Mouse (Mus musculus) gastrocnemius, postnatal 36 days (tissue): ENCODE data around the gene Acoxl. TPM values are rescaled to one million over a fixed set of nuclear protein-coding genes. Genes with fewer than 3 reads are reported as not detected.

Experiments used
- DNase-seq, 2 experiments: peaks; one replicate each; pipeline ENCODE4 v3.0.0; 2022
- intact Hi-C: fragments of 180-260 bp; cut with DNase I; formaldehyde crosslinking; loops from one replicate; pipeline ENCODE4 v1.15.1; 2025
- total RNA-seq, 2 experiments: library from RNA; stranded (reverse); gene quantifications; 2 replicates each; pipeline ENCODE4 v1.2.3; 2021

Gene Acoxl
- total RNA-seq, 2 experiments from 2014 or later, result 0.07 to 0.23 TPM

DNA sequence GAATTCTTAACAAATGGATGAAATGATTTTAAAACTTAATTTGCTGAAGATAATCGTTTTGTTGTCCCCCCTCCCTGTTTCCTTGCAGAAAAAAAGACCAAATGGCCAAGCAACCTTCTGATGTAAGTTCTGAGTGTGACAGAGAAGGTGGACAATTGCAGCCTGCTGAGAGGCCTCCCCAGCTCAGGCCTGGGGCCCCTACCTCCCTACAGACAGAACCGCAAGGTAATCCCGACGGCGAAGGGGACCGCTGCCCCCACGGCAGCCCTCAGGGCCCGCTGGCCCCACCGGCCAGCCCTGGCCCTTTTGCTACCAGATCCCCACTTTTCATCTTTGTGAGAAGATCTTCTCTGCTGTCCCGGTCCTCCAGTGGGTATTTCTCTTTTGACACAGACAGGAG lies 289.9 kb downstream of the Acoxl start:
- intact Hi-C loops, result loop anchor here (5.0 to 10.0 kb wide), 2 partner anchors 119 to 446 kb away; no protein-coding TSS in a partner anchor

GRCm38 (mm10) chr2:128131503-128131902 lies 292.8 kb downstream of the Acoxl start:
- intact Hi-C loops, result no loop called here
- DNase-seq, result no peak

More for the DNA sequence above, 289.9 kb downstream of the Acoxl start:
- no peak for DNase-seq

DNA sequence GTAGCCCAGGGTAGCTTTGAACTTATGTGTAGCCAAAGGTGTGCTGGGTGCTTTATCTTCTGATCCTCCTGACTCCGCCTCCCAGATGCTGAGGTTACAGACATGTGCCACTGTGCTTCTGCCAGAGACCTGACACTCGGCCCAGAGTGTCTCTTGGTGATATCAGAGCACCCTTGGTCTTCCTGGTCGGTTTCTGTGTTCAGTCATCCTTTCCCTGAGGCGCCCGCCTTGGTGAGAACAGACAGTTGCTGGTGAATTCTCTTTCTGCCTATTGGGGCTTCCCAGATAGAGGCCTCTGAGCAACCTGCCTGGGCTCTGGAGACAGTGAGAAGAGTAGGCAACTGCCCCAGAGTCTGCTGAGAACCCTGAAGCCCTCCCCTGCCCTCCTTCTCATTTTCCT lies 294.0 kb downstream of the Acoxl start:
- no peak for DNase-seq
- intact Hi-C loops, result no loop called here

GRCm38 (mm10) chr2:128133865-128134264 lies 295.2 kb downstream of the Acoxl start:
- intact Hi-C loops, result no loop called here
- DNase-seq, result no peak

DNA sequence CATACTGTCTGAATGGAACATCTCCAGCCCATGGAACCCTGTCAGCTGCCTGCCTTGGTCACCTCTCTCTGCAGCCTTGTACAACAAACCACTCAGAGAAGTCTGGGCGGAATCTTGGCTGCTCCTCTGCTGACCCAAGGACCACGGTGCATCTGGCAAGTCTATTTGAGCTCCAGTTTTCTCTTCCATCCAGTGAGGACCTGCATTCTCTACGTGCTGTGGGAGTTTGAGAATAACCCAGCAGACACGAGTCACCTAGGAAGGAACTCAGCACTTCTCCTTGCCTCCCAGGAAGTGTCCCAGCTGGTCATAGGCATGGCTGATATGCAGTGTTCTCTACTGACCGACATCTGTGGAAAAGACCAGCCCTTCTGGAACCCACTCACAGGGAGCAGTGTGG lies 295.8 kb downstream of the Acoxl start:
- intact Hi-C loops, result no loop called here

GRCm38 (mm10) chr2:128134948-128135347 lies 296.3 kb downstream of the Acoxl start:
- no peak for DNase-seq
- intact Hi-C loops, result no loop called here

More for the DNA sequence above, 295.8 kb downstream of the Acoxl start:
- no peak for DNase-seq

DNA sequence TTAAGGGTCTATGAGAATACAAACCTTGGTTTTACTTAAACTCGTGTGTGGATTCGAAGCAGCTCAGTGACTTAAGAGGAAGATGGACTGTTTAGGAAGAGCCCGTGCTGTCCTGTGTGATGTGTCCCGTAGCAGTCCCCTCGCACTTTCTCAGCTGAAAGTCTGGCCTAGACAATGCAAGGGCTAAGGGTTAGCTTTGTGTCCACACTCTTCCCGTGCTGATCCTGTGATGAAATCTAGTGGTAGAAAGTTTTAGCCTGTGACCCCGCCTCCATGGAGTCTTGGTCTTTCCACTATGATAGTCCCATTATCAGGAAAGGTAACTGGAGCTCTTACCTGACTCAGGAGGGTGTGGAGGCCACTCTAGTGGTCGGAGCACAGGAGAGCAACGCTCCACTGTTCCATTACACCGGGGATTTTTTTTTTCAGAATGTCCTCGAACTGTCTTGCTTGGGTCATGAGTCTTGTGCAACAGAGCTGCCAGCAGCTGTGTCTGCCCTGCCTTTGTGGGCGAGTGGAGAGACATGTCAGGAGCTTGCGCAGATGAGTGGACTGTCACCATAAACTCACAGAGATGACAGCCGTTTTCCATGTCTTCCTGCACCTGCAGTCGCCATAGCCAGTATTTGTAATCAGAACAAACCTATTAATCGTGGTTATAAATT lies 298.2 kb downstream of the Acoxl start:
- DNase-seq, result no peak
- intact Hi-C loops, result no loop called here

- DNase-seq, result no peak
- intact Hi-C loops, result no loop called here
Observed at GRCm38 (mm10) chr2:128137480-128138276, 299.0 kb downstream of the Acoxl start.

- intact Hi-C loops, result no loop called here
- DNase-seq, result no peak
Observed at GRCm38 (mm10) chr2:128138924-128139323, 300.2 kb downstream of the Acoxl start.

GRCm38 (mm10) chr2:128139781-128140180 lies 301.1 kb downstream of the Acoxl start:
- intact Hi-C loops, result no loop called here
- no peak for DNase-seq

GRCm38 (mm10) chr2:128140183-128140582 lies 301.5 kb downstream of the Acoxl start:
- no peak for DNase-seq

GRCm38 (mm10) chr2:128143992-128144391 lies 305.3 kb downstream of the Acoxl start:
- intact Hi-C loops, result no loop called here
- no peak for DNase-seq

More at GRCm38 (mm10) chr2:128140183-128140582, 301.5 kb downstream of the Acoxl start:
- intact Hi-C loops, result no loop called here

- intact Hi-C loops, result no loop called here
Observed at GRCm38 (mm10) chr2:128145433-128145832, 306.8 kb downstream of the Acoxl start.

GRCm38 (mm10) chr2:128149596-128149995 lies 310.9 kb downstream of the Acoxl start:
- DNase-seq, result no peak
- intact Hi-C loops, result no loop called here

More at GRCm38 (mm10) chr2:128145433-128145832, 306.8 kb downstream of the Acoxl start:
- no peak for DNase-seq

- intact Hi-C loops, result no loop called here
Observed at GRCm38 (mm10) chr2:128152211-128152610, 313.5 kb downstream of the Acoxl start.

GRCm38 (mm10) chr2:128152845-128153550 lies 314.3 kb downstream of the Acoxl start:
- intact Hi-C loops, result no loop called here
- no peak for DNase-seq

More at GRCm38 (mm10) chr2:128152211-128152610, 313.5 kb downstream of the Acoxl start:
- no peak for DNase-seq

DNA sequence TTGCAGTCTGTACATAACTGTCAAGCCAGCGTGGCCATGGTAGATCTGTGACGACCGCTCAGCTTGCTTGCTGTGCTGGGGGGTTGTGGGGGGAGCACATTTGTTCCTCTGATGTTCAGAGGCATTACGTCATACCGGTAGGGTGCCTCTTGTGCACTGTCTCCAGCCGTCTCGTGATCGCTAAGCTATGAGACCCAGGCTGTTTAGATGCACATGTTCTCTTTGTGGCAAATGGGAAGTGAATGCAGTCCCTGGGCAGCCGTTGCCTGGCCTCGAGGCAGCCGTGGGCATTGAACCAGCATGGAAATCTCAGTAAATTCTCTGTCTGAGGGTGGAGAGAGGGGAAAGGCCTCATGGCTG lies 314.9 kb downstream of the Acoxl start:
- DNase-seq, result no peak

DNA sequence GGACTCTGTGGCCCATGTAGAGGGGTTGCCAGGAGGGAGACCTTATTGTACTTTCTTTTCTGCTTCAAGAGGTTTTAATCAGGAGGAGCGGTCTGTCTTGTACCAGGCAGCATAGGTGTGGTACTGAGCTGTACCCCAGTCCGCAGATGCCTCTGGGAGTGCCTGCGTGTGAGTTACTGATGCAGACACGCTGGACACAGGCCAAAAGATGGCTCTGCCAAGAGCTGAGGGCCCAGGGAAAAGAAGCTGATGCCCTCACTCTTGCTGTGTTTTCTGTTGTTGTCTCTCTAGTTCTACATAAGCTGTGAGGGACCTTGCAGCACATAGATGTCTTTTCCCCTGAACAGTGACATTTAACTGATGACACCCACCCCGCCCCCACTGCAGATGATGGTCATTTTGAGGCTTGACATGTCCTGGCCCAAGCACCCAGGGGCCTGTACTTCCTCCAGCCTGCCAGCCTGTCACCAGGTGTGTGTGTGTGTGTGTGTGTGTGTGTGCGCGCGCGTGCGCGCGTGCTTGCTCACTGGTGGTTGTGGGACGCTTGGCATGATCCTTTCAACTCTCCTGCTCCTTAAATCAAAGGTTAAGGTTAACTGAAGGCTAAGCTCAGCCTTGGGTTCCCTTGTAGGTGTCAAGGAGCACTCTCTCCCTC lies 316.9 kb downstream of the Acoxl start:
- intact Hi-C loops, result no loop called here
- DNase-seq, result no peak

More for the DNA sequence above, 314.9 kb downstream of the Acoxl start:
- intact Hi-C loops, result no loop called here

- intact Hi-C loops, result no loop called here
- no peak for DNase-seq
Observed at GRCm38 (mm10) chr2:128156067-128156462, 317.4 kb downstream of the Acoxl start.

DNA sequence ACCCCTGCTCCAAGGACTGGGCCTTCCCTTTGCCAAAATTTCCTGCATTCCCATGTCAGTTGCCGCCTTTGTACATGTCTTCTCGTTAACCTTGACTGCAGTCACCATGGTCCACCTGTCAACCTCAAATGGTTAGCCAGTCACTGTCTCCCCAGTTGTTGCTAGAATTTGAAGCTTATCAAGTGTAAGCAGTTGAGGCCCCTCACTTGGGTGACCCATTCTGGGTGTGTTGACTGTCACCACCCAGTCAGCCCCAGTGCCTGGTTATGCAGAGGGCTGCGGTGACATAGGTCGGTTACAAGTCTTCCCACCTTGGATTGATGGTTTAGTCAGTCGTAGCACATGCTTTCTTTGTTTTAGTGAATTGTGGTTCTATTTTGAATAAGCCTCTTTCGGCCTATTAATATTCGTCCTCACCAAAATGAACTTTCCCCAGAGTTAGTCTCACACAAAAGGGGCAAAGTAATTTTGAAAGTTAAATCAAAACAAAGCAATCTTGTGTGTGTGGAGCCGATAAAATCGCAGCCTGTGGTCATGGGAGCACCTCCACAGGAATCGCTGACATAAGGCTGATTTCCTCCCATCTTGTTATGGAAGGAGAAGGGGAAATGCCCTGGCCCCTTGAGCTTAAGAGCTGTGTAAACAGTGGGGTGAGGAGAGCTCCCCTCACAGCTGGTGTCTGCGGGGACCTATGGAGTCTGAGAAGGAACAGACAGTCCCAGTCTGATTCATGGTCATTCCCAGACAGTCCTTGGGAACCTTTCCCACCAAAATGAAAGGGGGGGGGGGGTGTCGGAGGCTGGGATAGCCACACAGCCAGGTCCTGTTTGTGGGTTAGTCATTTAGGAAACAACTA lies 318.1 kb downstream of the Acoxl start:
- intact Hi-C loops, result no loop called here
- DNase-seq, result no peak
